Mouse (Mus musculus): ENCODE measurements around the gene Btbd35f22. TPM values are rescaled to one million over a fixed set of nuclear protein-coding genes. Genes with fewer than 3 reads are reported as not detected.
"Not testable (repeated sequence)": the region's sequence is repeated elsewhere in the genome, so short reads cannot be mapped to it uniquely, and the experiment has no call there.

Gene Btbd35f22
- polyA plus RNA-seq (2012; fragmentation: generic; extraction: Trizol): not detected
- long read RNA-seq, experiment 1: 0 reads
- long read RNA-seq, experiment 2: 0 reads

DNA sequence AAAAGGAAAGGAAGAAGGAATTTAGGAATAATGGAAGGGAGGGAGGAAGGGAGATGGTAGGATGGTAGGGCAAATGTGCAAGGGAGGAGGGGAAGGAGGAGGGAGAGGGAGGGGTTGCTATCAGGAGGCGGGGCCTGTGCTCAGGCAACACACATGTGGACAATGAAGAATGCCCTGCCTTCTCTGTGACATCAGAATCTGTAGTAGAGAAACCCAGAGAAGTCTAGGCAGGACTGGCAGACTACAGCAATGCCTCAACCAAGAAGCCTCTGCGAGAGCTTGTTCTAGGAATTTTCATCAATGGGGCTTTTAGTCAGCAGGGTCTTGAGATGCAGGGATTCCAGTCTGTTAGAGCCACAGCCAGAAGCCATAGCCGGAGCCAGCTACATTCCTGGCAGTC lies at the start of gene Btbd35f22:
Btbd35f22 (plus strand) TSS at position 301 of the 400 bp plus-strand sequence.
- H3K79me3 ChIP-seq (ENCODE audit: low read depth); H3K4me3 ChIP-seq (ENCODE audit: insufficient read depth, poor library complexity, severe bottlenecking); H3K36me3 ChIP-seq (ENCODE audit: control insufficient read depth, insufficient read depth); H3K27me3 ChIP-seq (ENCODE audit: control insufficient read depth, insufficient read depth, insufficient read length); H3ac ChIP-seq (ENCODE audit: control insufficient read depth, insufficient read length, low read depth); H3K79me2 ChIP-seq (ENCODE audit: control insufficient read depth, insufficient read depth): not testable (repeated sequence)

Other genes starting within 250 kb of the Btbd35f22 start
- gene Gm21637, start 85.8 kb upstream of the Btbd35f22 start, polyA plus RNA-seq (2012; fragmentation: generic; extraction: Trizol): not detected
- gene Btbd35f2, start 230.6 kb downstream of the Btbd35f22 start, polyA plus RNA-seq (2012; fragmentation: generic; extraction: Trizol): not detected